Mouse (Mus musculus) gastrocnemius, postnatal 14 days (tissue): ENCODE data around the gene Fbxl5. TPM values are rescaled to one million over a fixed set of nuclear protein-coding genes. Genes with fewer than 3 reads are reported as not detected.

ENCODE experiments used
- DNase-seq: peaks from one replicate; pipeline ENCODE4 v3.0.0; 2021; ENCODE audit warnings: mixed read lengths
- intact Hi-C: fragments of 180-260 bp; cut with DNase I; formaldehyde crosslinking; loops from one replicate; pipeline ENCODE4 v1.15.1; 2025; ENCODE audit warnings: low total_unique reads
- total RNA-seq, 2 experiments: library from RNA; stranded (reverse); gene quantifications; 2 replicates each; pipeline ENCODE4 v1.2.3; 2021

The Fbxl5 gene
- total RNA-seq, 2 experiments from 2014 or later: 23.9 to 25.5 TPM

- intact Hi-C loops: no loop called here
- DNase-seq: no peak
These were observed 99.0 kb downstream of the Fbxl5 start for GRCm38 (mm10) chr5:43722452-43722783.

- DNase-seq: no peak
- intact Hi-C loops: no loop called here
These were observed 99.6 kb downstream of the Fbxl5 start for GRCm38 (mm10) chr5:43721538-43722451.

- intact Hi-C loops: no loop called here
- DNase-seq: no peak
These were observed 122.2 kb downstream of the Fbxl5 start for GRCm38 (mm10) chr5:43699240-43699639.

GRCm38 (mm10) chr5:43697133-43697532, 124.3 kb downstream of the Fbxl5 start:
- no peak for DNase-seq
- intact Hi-C loops: no loop called here

Other genes starting within 250 kb of the Fbxl5 start
- gene Cc2d2a, start 159.3 kb downstream of the Fbxl5 start, total RNA-seq: 1 to 10 TPM; 8.0 to 8.4 TPM
- under 1 TPM; 0.12 to 0.16 TPM for gene Bst1, start 2.8 kb downstream of the Fbxl5 start, total RNA-seq
- 1 to 10 TPM; 5.6 to 6.2 TPM for gene Cd38, start 46.9 kb upstream of the Fbxl5 start, total RNA-seq
- 1 to 10 TPM; 5.1 to 5.2 TPM for gene Gm7879, start 91.5 kb upstream of the Fbxl5 start, total RNA-seq
- gene Fgfbp1, start 160.1 kb upstream of the Fbxl5 start, total RNA-seq: not detected